Mouse (Mus musculus): ENCODE data around the gene Ms4a4a.

Gene Ms4a4a

GRCm38 (mm10) chr19:11435058-11435834 lies 59.9 kb downstream of the Ms4a4a start:
- no peak for DNase-seq (ENCODE audit: low spot score in 2 of 2)

Measured in spleen, postnatal 4 days (tissue).